Mouse (Mus musculus) lung, adult 2 months (tissue): ENCODE measurements around the gene Rnf167.

Source experiments
- CTCF ChIP-seq: fragments of 200-500 bp; IDR thresholded peaks from 2 replicates; pipeline ENCODE4 v1.5.1; 2011; ENCODE audit warnings: mild to moderate bottlenecking, low read length, control low read depth; ENCODE audit not compliant: insufficient read depth
- POLR2A ChIP-seq: fragments of 200-500 bp; IDR thresholded peaks from 2 replicates; pipeline ENCODE4 v1.6.1; 2011; ENCODE audit warnings: low read depth, mild to moderate bottlenecking, control low read depth, low read length, borderline replicate concordance; ENCODE audit errors: extremely low read depth

- TF ChIP-seq POLR2A (no peak), CTCF (no peak)
These were observed 16.9 kb upstream of the Rnf167 start for GRCm38 (mm10) chr11:70630129-70630528.
